Mouse (Mus musculus) C2C12 (cell line): Measurements from ENCODE around the gene Mrpl11.

Source experiments
- CTCF ChIP-seq: IDR thresholded peaks from one replicate; pipeline ENCODE4 v1.5.1; 2011; ENCODE audit not compliant: control insufficient read depth, insufficient read depth, insufficient read length
- MAX ChIP-seq: IDR thresholded peaks from one replicate; pipeline ENCODE4 v1.6.1; 2011; ENCODE audit warnings: mild to moderate bottlenecking, control low read depth

DNA sequence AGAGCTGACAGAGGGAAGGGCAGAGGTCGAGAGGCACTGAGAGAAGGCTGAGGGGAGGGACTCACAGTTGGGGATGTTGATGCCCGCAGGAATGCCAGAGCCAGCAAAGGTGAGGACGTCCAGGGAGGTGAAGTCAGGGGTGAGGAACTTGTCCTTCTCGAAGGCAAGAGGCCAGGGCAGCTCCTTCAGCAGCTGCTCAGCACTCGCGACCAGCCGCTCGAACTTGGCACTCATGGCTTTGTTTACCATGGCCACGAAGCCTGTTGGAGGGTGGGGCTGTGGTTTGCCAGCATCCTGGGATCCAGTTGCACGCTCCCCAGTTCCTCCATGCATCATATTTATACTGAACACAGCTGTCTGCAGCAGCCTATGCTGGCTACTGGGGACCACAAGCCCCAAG is 45.1 kb upstream of the Mrpl11 start:
- TF ChIP-seq MAX, result no peak
- TF ChIP-seq CTCF, result no peak
